Mouse (Mus musculus): ENCODE measurements around the gene Arl5b. TPM values are rescaled to one million over a fixed set of nuclear protein-coding genes. Genes with fewer than 3 reads are reported as not detected.

Arl5b gene
- polyA plus RNA-seq, 1 experiment from 2014 or later = 58.1 TPM

Other genes with a start within 250 kb of the Arl5b start
- 14.2 and 16.1 TPM in 2 replicates for gene Nsun6, start 5.7 kb downstream of the Arl5b start, polyA plus RNA-seq (2016; fragmentation: Nextera tagmentation; extraction: Ambion mirVana)